Mouse (Mus musculus): ENCODE measurements at regions not wholly inside any gene's neighbourhood (a gene's known extent, or its start where the extent isn't known, plus 50 kb on each side); places are given as distances from the start of the nearest gene placed in this dataset.

DNA sequence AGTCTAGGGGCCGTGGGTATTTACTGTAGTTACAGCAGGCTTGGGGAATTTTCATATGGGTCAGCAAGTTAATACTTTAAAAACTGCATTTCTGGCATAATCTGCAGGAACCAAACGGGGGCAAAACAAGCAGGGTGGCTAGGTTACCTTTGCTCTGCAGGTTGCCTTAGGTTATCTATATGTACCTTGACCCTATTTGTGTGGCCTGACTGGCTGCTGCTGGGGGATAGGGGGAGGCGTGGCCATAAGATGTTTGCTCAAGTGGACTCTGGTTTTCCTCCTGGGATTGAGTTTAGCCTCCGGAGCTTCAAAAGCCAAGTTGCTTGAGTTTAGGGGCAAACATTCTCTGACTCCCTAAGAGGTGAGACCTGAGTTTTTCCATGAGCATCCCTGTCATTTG, 540.6 kb downstream of the Plekhb2 start:
- TF ChIP-seq CTCF (IDR thresholded peaks at IDR 0.05) (no peak), EP300 (IDR thresholded peaks at IDR 0.05) (no peak)
